In the genomic region with DNA sequence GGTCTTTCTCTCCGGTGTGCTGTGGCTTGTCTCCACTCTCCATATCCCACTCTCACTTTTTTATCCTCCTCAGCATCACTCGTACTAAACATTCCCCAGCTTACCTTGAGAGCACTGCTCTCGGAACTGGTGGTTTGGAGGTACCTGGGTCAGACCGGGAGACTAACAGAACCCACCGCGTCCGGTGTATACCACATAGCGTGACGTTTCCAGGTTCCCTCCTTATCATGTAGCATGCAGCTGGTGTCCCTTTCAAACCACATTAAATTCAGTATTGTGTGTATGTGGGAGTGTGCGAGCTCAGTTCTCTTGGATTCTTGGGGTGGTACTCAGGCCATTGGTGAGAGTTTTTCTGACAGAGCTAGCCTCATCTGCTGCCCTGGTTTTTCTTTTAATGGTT, we compare ENCODE assay signal across 9 mouse cellular contexts. TPM values are rescaled to one million over a fixed set of nuclear protein-coding genes. Genes with fewer than 3 reads are reported as not detected.
A peak's percentile ranks its signal among the peaks of the same experiment; 100 is the strongest.
DNase-seq lines count a peak whose midpoint lies in the region; ATAC-seq and TF ChIP-seq lines count a peak whose summit lies in the region.
"Had no signal": no experiment of that assay in that cellular context is flagged by ENCODE, and none has a peak within 500 bp of the region (broad histone marks: within the 10 kb centered on the region; RNA-seq: fewer than 3 reads in every experiment).

No protein-coding gene starts in this region.

- no peak for TF ChIP-seq CTCF in layer of hippocampus, adult 2 months (conservative IDR thresholded peaks at IDR 0.05)

- peak overlapping the region; percentile 89 for H3K27ac ChIP-seq in layer of hippocampus, adult 2 months
- H3K27ac ChIP-seq in forebrain, embryonic 14.5 days (ENCODE audit: low read depth, low read length): peak overlapping the region; percentile 77
- H3K27ac ChIP-seq in liver, embryonic 13.5 days: peak overlapping the region; percentile 66
- peak overlapping the region; percentile 84 for H3K27ac ChIP-seq in neural tube, embryonic 13.5 days (replicated peaks)

- no peaks in the 10 kb centered on the region for H3K9me3 ChIP-seq in forebrain, embryonic 14.5 days (replicated peaks; ENCODE audit: control insufficient read depth, low read length)
- H3K9me3 ChIP-seq in liver, embryonic 13.5 days (replicated peaks): no peaks in the 10 kb centered on the region
- H3K9me3 ChIP-seq in neural tube, embryonic 13.5 days: no peaks in the 10 kb centered on the region

- peaks cover 20% of the 10 kb centered on the region for H3K4me1 ChIP-seq in forebrain, embryonic 14.5 days (ENCODE audit: control insufficient read depth, insufficient read depth, low read length)
- peaks cover 86% of the 10 kb centered on the region for H3K4me1 ChIP-seq in liver, embryonic 13.5 days (replicated peaks)
- peaks cover 63% of the 10 kb centered on the region for H3K4me1 ChIP-seq in neural tube, embryonic 13.5 days (replicated peaks)

- H3K27me3 ChIP-seq in forebrain, embryonic 14.5 days (replicated peaks; ENCODE audit: control insufficient read depth, insufficient read depth, low read length): no peaks in the 10 kb centered on the region
- no peaks in the 10 kb centered on the region for H3K27me3 ChIP-seq in liver, embryonic 13.5 days
- no peaks in the 10 kb centered on the region for H3K27me3 ChIP-seq in neural tube, embryonic 13.5 days

- DNase-seq in layer of hippocampus, adult 2 months (ENCODE audit: low spot score in 2 of 2): no peak
- no peak for DNase-seq in layer of hippocampus, postnatal 10 days (ENCODE audit: low spot score in 2 of 2)
- DNase-seq in forebrain, embryonic 14.5 days (ENCODE audit: low spot score): no peak
- no peak for DNase-seq in liver, embryonic 13.5 days
- no peak for DNase-seq in adrenal gland, adult 8-10 months
- no peak for DNase-seq in adrenal gland, postnatal 36 days
- DNase-seq in embryo, embryonic 10.5 days (ENCODE audit: low spot score): no peak
- DNase-seq: kidney, adult 8-10 months had no signal

- 0 out of 2 replicates have a peak, but pooled peaks cover 6% of the 10 kb centered on the region for H3K36me3 ChIP-seq in forebrain, embryonic 14.5 days (ENCODE audit: control insufficient read depth, insufficient read depth, low read length)
- H3K36me3 ChIP-seq in liver, embryonic 13.5 days: peaks cover 23% of the 10 kb centered on the region
- 0 out of 2 replicates have a peak, but pooled peaks cover 8% of the 10 kb centered on the region for H3K36me3 ChIP-seq in neural tube, embryonic 13.5 days

- peak overlapping the region; percentile 39 for H3K4me2 ChIP-seq in forebrain, embryonic 14.5 days (ENCODE audit: low read length)
- peak overlapping the region; percentile 32 for H3K4me2 ChIP-seq in liver, embryonic 13.5 days
- peak overlapping the region; percentile 42 for H3K4me2 ChIP-seq in neural tube, embryonic 13.5 days

- peak overlapping the region; percentile 26; the same call in 1 of the 2 replicates for H3K4me3 ChIP-seq in layer of hippocampus, adult 2 months
- H3K4me3 ChIP-seq in forebrain, embryonic 14.5 days (ENCODE audit: low read depth, low read length): no peak overlapping the region
- H3K4me3 ChIP-seq in liver, embryonic 13.5 days (replicated peaks): 0 out of 2 replicates have a peak overlapping the region, but pooled peaks have one; percentile 5
- peak overlapping the region; percentile 3; the same call in 1 of the 2 replicates for H3K4me3 ChIP-seq in neural tube, embryonic 13.5 days

- WGBS in forebrain, embryonic 14.5 days: 81% methylated on average over 10 of the region's 10 CpGs
- WGBS in liver, embryonic 13.5 days (ENCODE audit: insufficient replicate concordance): 15% methylated on average over 10 of the region's 10 CpGs
- WGBS in neural tube, embryonic 13.5 days: 74% methylated on average over 10 of the region's 10 CpGs

- ATAC-seq in forebrain, embryonic 14.5 days: peak; percentile 5; the same call in 1 of the 2 replicates
- peak; percentile 65 for ATAC-seq in liver, embryonic 13.5 days (ENCODE audit: low read depth)
- ATAC-seq in neural tube, embryonic 13.5 days (ENCODE audit: low read depth): no peak

- peak overlapping the region; percentile 26; the same call in 1 of the 2 replicates for H3K9ac ChIP-seq in forebrain, embryonic 14.5 days (ENCODE audit: low read length)
- H3K9ac ChIP-seq in liver, embryonic 13.5 days: peak overlapping the region; percentile 33; the same call in 1 of the 2 replicates
- H3K9ac ChIP-seq in neural tube, embryonic 13.5 days: peak overlapping the region; percentile 53; the same call in 1 of the 2 replicates

RNA-seq across cellular contexts. Expression of a gene that starts 21.4 kb away (rescaled TPM):
- total RNA-seq in layer of hippocampus, adult 2 months (2021): 100 to 1,000 TPM; 269 to 286 TPM
- total RNA-seq in layer of hippocampus, postnatal 10 days (2021): 100 to 1,000 TPM; 338 to 353 TPM
- polyA plus RNA-seq in forebrain, embryonic 14.5 days (2014; fragmentation: Nextera tagmentation; extraction: Ambion mirVana): 57.4 and 69.6 TPM in 2 replicates
- 5.8 and 6.7 TPM in 2 replicates for polyA plus RNA-seq in liver, embryonic 13.5 days (2015; fragmentation: Nextera tagmentation; extraction: Ambion mirVana)
- polyA plus RNA-seq in neural tube, embryonic 13.5 days (2015; fragmentation: Nextera tagmentation; extraction: Ambion mirVana): 106 and 115 TPM in 2 replicates
- 100 to 1,000 TPM; 134 to 141 (median 137) TPM for total RNA-seq in adrenal gland, adult 8-10 months (2022)
- total RNA-seq in adrenal gland, postnatal 36 days (2021): 100 to 1,000 TPM; 122 to 129 TPM
